Mouse (Mus musculus): ENCODE measurements around the gene Cptp. TPM values are rescaled to one million over a fixed set of nuclear protein-coding genes. Genes with fewer than 3 reads are reported as not detected.
A peak's percentile ranks its signal among the peaks of the same experiment; 100 is the strongest.

Cptp gene
- total RNA-seq, 2 experiments from 2014 or later = 31.2 to 35.2 TPM

GRCm38 (mm10) chr4:155847591-155848352 is 21.5 kb downstream of the Cptp start:
- intact Hi-C loops (cut with DNase I) = loop anchor here (2.0 kb wide), 1 partner anchor 21 kb away; the partner anchor contains the start of genes Cptp and Ints11
- peak in 1 of 2 experiments; percentile 44 for DNase-seq (ENCODE audit: low spot score in 2 of 2)

- intact Hi-C loops (cut with DNase I) = loop anchor here (2.0 kb wide), 1 partner anchor 22 kb away; the partner anchor contains the start of genes Cptp and Ints11
- DNase-seq (ENCODE audit: low spot score in 2 of 2) = peak; percentile 94 to 97
Measured at GRCm38 (mm10) chr4:155846871-155847578, 22.2 kb downstream of the Cptp start, which contains the start of gene Dvl1. Gene Dvl1, plus strand, starts transcription at chr4:155847402.

- intact Hi-C loops (cut with DNase I) = no loop called here
- DNase-seq (ENCODE audit: low spot score in 2 of 2) = no peak
Measured at GRCm38 (mm10) chr4:155843231-155843630, 26.0 kb downstream of the Cptp start.

GRCm38 (mm10) chr4:155841651-155842270 is 27.5 kb downstream of the Cptp start:
- no peak for DNase-seq (ENCODE audit: low spot score in 2 of 2)

GRCm38 (mm10) chr4:155841003-155841454 is 28.2 kb downstream of the Cptp start:
- DNase-seq (ENCODE audit: low spot score in 2 of 2) = no peak
- intact Hi-C loops (cut with DNase I) = no loop called here

More at GRCm38 (mm10) chr4:155841651-155842270, 27.5 kb downstream of the Cptp start:
- intact Hi-C loops (cut with DNase I) = no loop called here

GRCm38 (mm10) chr4:155840076-155841002 is 28.9 kb downstream of the Cptp start:
- intact Hi-C loops (cut with DNase I) = no loop called here
- DNase-seq (ENCODE audit: low spot score in 2 of 2) = no peak

GRCm38 (mm10) chr4:155839483-155839910 is 29.7 kb downstream of the Cptp start, which contains the start of gene Mxra8:
Gene Mxra8, plus strand, starts transcription at chr4:155839680.
- no peak for DNase-seq (ENCODE audit: low spot score in 2 of 2)
- intact Hi-C loops (cut with DNase I) = no loop called here

GRCm38 (mm10) chr4:155838187-155839153 is 30.8 kb downstream of the Cptp start:
- no peak for DNase-seq (ENCODE audit: low spot score in 2 of 2)
- intact Hi-C loops (cut with DNase I) = no loop called here

- DNase-seq (ENCODE audit: low spot score in 2 of 2) = no peak
- intact Hi-C loops (cut with DNase I) = no loop called here
Measured at GRCm38 (mm10) chr4:155837404-155838010, 31.7 kb downstream of the Cptp start.

- intact Hi-C loops (cut with DNase I) = no loop called here
- peak; percentile 53 to 66 for DNase-seq (ENCODE audit: low spot score in 2 of 2)
Measured at GRCm38 (mm10) chr4:155833836-155834235, 35.4 kb downstream of the Cptp start.

- no peak for DNase-seq (ENCODE audit: low spot score in 2 of 2)
- intact Hi-C loops (cut with DNase I) = no loop called here
Measured at GRCm38 (mm10) chr4:155833234-155833633, 36.0 kb downstream of the Cptp start.

GRCm38 (mm10) chr4:155832321-155832720 is 36.9 kb downstream of the Cptp start:
- no peak for DNase-seq (ENCODE audit: low spot score in 2 of 2)
- intact Hi-C loops (cut with DNase I) = no loop called here

- intact Hi-C loops (cut with DNase I) = loop anchor here (2.0 kb wide), 1 partner anchor 111 kb away; the partner anchor contains the start of gene Ube2j2
- DNase-seq (ENCODE audit: low spot score in 2 of 2) = no peak
Measured at GRCm38 (mm10) chr4:155831831-155832230, 37.4 kb downstream of the Cptp start.

- DNase-seq (ENCODE audit: low spot score in 2 of 2) = peak; percentile 94
- intact Hi-C loops (cut with DNase I) = loop anchor here (2.0 kb wide), 1 partner anchor 112 kb away; the partner anchor contains the start of gene Ube2j2
Measured at GRCm38 (mm10) chr4:155831205-155831766, 38.0 kb downstream of the Cptp start, which contains the start of gene Aurkaip1. Gene Aurkaip1, plus strand, starts transcription at chr4:155831272.

GRCm38 (mm10) chr4:155830596-155830995 is 38.6 kb downstream of the Cptp start:
- intact Hi-C loops (cut with DNase I) = loop anchor here (2.0 kb wide), 1 partner anchor 112 kb away; the partner anchor contains the start of gene Ube2j2
- no peak for DNase-seq (ENCODE audit: low spot score in 2 of 2)

- intact Hi-C loops (cut with DNase I) = loop anchor here (2.0 kb wide), 1 partner anchor 113 kb away; the partner anchor contains the start of gene Ube2j2
- no peak for DNase-seq (ENCODE audit: low spot score in 2 of 2)
Measured at GRCm38 (mm10) chr4:155829866-155830265, 39.4 kb downstream of the Cptp start.

GRCm38 (mm10) chr4:155823443-155823842 is 45.8 kb downstream of the Cptp start:
- DNase-seq (ENCODE audit: low spot score in 2 of 2) = no peak
- intact Hi-C loops (cut with DNase I) = no loop called here

Data from left cerebral cortex, postnatal 36 days (tissue).